Mouse (Mus musculus): ENCODE results near the gene Acer3. TPM values are rescaled to one million over a fixed set of nuclear protein-coding genes. Genes with fewer than 3 reads are reported as not detected.
"Not testable (repeated sequence)": the region's sequence is repeated elsewhere in the genome, so short reads cannot be mapped to it uniquely, and the experiment has no call there.

Acer3 gene
- polyA plus RNA-seq, 1 experiment: 4.2 TPM

DNA sequence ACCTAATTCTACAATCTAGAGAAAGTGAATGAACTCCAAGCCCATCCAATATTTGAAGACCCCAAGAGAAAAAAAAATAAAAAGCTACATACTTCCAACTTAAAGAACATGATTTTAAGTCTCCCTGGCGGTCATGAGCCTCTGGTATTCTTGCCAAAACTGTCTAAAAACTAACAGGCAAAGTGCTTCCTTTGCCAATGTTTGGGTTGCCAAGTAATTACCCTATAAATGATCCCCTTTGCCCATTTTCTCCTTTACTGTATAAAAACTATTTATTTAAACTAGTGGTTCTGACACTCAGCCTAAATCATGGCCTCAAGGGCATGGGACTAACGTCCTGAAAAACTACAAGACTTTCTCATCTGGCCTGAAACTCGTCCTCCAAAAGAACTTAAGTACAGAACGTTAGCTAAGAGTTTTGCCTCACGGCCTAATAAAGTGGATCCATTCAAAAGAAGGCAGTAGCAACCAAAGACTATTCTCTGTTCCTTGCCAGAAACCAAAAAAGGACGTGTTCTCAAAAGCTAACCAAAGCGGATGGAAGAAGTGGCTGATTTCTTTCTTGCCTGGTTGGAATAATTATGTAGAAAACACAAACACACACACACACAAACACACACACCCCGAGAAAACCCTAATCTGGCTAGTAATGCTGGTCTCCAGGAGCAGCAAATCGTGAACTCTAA is 12.9 kb downstream of the Acer3 start:
- TF ChIP-seq CTCF (IDR thresholded peaks at IDR 0.05; ENCODE audit: extremely low read depth, insufficient read length, insufficient replicate concordance, low read depth, low read length) (no peak), POLR2A (IDR thresholded peaks at IDR 0.05; ENCODE audit: low read depth, low read length) (no peak)
- Histone ChIP-seq H3K27ac (ENCODE audit: insufficient read depth, low read depth, low read length) (no peak overlapping the region), H3K4me1 (ENCODE audit: control insufficient read depth, insufficient read depth, insufficient read length, low read length) (no peaks in the 10 kb centered on the region), H3K36me3 (ENCODE audit: control insufficient read depth, insufficient read depth, low read length) (no peaks in the 10 kb centered on the region), H3K4me3 (ENCODE audit: low read depth, low read length) (no peak overlapping the region), H3K27me3 (ENCODE audit: control insufficient read depth, insufficient read depth, low read length) (no peaks in the 10 kb centered on the region)
- whole genome bisulfite sequencing: 54% methylated on average over 9 of the region's 9 CpGs

DNA sequence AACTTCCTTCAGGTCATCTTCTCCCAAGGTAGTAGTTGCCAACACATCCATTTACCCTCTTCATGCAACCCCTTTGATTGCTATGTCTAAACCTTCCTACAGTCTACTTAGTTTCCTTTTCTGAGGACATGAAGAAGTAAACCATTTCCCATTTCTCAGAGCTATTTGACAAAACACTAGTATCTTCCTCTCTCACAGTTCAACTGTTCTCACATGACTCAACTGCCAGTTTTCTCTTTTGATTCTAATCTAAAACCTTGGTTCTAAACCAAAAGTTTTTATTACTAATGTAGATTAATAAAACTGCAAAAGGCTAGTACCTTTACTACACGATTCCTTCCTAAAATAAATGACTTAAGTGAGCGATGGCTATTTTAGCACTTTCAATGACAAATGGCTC is 13.6 kb downstream of the Acer3 start:
- Histone ChIP-seq H3K36me3 (ENCODE audit: control insufficient read depth, insufficient read depth, low read length) (no peaks in the 10 kb centered on the region), H3K4me3 (ENCODE audit: low read depth, low read length) (no peak overlapping the region), H3K27me3 (ENCODE audit: control insufficient read depth, insufficient read depth, low read length) (no peaks in the 10 kb centered on the region), H3K27ac (ENCODE audit: insufficient read depth, low read depth, low read length) (no peak overlapping the region), H3K4me1 (ENCODE audit: control insufficient read depth, insufficient read depth, insufficient read length, low read length) (no peaks in the 10 kb centered on the region)
- TF ChIP-seq POLR2A (IDR thresholded peaks at IDR 0.05; ENCODE audit: low read depth, low read length) (no peak), CTCF (IDR thresholded peaks at IDR 0.05; ENCODE audit: extremely low read depth, insufficient read length, insufficient replicate concordance, low read depth, low read length) (no peak)
- 92% methylated on average over 2 of the region's 2 CpGs for WGBS

DNA sequence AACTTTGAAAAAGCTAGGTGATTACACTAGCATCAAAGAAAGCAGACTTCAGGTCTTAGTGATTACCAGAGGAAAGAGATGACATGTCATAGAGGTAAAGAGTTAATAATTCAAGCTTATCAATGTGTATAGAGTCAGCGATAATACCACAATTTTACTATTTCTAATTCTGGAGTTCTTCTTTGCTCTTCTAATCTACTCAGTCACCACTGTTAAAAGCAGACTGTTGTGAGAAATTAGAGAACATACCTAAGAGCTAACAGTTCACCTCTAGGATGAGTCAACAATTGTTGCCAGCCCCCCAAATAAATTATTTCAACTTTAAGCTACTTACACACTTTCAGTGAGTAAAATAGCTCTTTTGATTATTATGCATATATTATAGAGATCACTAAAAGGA is 28.1 kb downstream of the Acer3 start:
- no peaks in the 10 kb centered on the region for H3K4me1 ChIP-seq (ENCODE audit: control insufficient read depth, insufficient read depth, insufficient read length, low read length)

DNA sequence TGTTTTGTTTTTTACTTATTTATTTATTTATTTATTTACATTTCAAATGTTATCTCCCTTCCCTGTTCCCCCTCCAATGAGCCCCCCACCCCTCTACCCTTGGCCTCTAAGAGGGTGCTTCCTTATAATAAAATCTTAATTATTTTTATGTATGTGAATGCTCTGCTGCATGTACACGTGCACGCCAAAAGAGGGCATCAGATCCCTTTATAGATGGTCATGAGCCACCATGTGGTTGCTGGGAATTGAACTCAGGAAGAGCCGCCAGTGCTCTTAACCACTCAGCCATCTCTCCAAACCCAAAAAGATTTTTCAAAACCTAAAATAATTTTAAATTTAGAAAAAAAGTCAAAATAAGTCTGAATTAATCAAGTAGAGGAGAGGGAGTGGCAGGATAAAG is 31.4 kb downstream of the Acer3 start:
- H3K4me1 ChIP-seq (ENCODE audit: control insufficient read depth, insufficient read depth, insufficient read length, low read length): no peaks in the 10 kb centered on the region
- TF ChIP-seq POLR2A (IDR thresholded peaks at IDR 0.05; ENCODE audit: low read depth, low read length) (no peak), CTCF (IDR thresholded peaks at IDR 0.05; ENCODE audit: extremely low read depth, insufficient read length, insufficient replicate concordance, low read depth, low read length) (peak; percentile 52; the same call in 1 of the 2 replicates)

More for the DNA sequence above, 28.1 kb downstream of the Acer3 start:
- Histone ChIP-seq H3K27me3 (ENCODE audit: control insufficient read depth, insufficient read depth, low read length) (no peaks in the 10 kb centered on the region), H3K4me3 (ENCODE audit: low read depth, low read length) (no peak overlapping the region), H3K27ac (ENCODE audit: insufficient read depth, low read depth, low read length) (no peak overlapping the region), H3K36me3 (ENCODE audit: control insufficient read depth, insufficient read depth, low read length) (no peaks in the 10 kb centered on the region)
- 94% methylated on average over 1 of the region's 1 CpGs for WGBS
- no peak for TF ChIP-seq POLR2A (IDR thresholded peaks at IDR 0.05; ENCODE audit: low read depth, low read length)
- no peak for TF ChIP-seq CTCF (IDR thresholded peaks at IDR 0.05; ENCODE audit: extremely low read depth, insufficient read length, insufficient replicate concordance, low read depth, low read length)

DNA sequence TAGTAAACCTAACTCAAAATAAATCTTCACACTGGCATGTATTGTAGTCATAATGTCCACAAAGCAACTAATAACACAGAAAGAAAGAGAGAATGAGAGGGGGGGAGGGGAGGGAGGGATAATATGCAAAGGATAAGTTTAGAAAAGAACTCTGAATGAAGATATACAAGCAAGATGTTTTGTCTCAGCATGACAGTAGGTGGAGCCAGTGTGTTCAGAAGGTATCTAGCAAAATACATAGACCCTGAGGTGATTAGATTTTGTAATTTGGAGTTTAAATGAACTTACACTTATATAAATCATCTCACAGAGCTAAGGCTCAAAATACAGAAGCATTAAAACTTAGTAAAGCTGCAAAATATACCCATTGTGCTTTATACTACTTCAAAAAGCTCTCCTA is 44.7 kb downstream of the Acer3 start:
- no peak overlapping the region for H3K27ac ChIP-seq (ENCODE audit: insufficient read depth, low read depth, low read length)
- no peaks in the 10 kb centered on the region for H3K4me1 ChIP-seq (ENCODE audit: control insufficient read depth, insufficient read depth, insufficient read length, low read length)
- no peaks in the 10 kb centered on the region for H3K27me3 ChIP-seq (ENCODE audit: control insufficient read depth, insufficient read depth, low read length)
- TF ChIP-seq POLR2A (IDR thresholded peaks at IDR 0.05; ENCODE audit: low read depth, low read length): no peak
- no peak for TF ChIP-seq CTCF (IDR thresholded peaks at IDR 0.05; ENCODE audit: extremely low read depth, insufficient read length, insufficient replicate concordance, low read depth, low read length)
- H3K4me3 ChIP-seq (ENCODE audit: low read depth, low read length): no peak overlapping the region
- H3K36me3 ChIP-seq (ENCODE audit: control insufficient read depth, insufficient read depth, low read length): no peaks in the 10 kb centered on the region

More for the DNA sequence above, 31.4 kb downstream of the Acer3 start:
- WGBS: 33% methylated on average over 3 of the region's 3 CpGs
- H3K27ac ChIP-seq (ENCODE audit: insufficient read depth, low read depth, low read length): no peak overlapping the region
- no peak overlapping the region for H3K4me3 ChIP-seq (ENCODE audit: low read depth, low read length)
- no peaks in the 10 kb centered on the region for H3K27me3 ChIP-seq (ENCODE audit: control insufficient read depth, insufficient read depth, low read length)
- H3K36me3 ChIP-seq (ENCODE audit: control insufficient read depth, insufficient read depth, low read length): no peaks in the 10 kb centered on the region

DNA sequence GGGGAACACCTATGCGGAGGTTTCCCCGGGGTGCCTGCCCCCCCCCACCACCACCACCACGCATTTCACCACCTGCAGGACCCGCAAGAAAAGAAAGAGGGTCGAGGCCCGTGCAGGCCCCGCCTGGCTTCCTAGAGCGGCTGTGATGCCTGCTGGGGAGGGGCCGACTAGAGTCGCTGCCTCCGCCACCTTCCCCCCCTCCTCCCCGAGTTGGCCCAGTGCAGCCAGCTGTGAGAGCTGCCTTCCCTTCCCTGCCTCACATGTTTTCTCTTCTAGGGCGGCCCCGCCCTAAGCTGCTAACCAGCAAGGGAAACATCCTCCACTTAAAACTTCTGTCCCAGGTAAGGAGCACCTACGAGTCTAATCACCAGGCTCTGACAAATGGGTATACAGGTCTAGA is 52.8 kb downstream of the Acer3 start:
- H3K27ac ChIP-seq (ENCODE audit: insufficient read depth, low read depth, low read length); H3K36me3 ChIP-seq (ENCODE audit: control insufficient read depth, insufficient read depth, low read length); H3K4me1 ChIP-seq (ENCODE audit: control insufficient read depth, insufficient read depth, insufficient read length, low read length); H3K27me3 ChIP-seq (ENCODE audit: control insufficient read depth, insufficient read depth, low read length); H3K4me3 ChIP-seq (ENCODE audit: low read depth, low read length): not testable (repeated sequence)
- 69% methylated on average over 15 of the region's 15 CpGs for WGBS

DNA sequence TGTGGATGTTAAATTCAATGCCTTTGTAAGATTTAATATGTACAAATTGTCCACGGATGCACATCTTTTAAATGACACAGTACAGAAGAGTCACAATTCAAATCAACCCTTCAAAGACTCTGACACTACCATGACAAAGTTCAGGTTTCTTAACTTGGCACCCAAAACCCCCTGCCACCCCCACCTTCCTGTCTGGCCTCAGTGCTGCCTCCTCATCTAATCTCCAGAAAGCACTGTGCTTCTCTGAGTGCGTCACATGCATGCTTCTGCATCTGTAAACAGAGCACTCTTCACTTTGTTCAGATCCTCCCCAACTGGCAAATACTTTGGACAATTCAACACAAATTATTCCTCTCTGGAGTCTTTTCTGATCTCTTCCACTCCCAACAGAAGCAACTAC is 68.5 kb downstream of the Acer3 start:
- no peak overlapping the region for H3K4me3 ChIP-seq (ENCODE audit: low read depth, low read length)
- H3K27ac ChIP-seq (ENCODE audit: insufficient read depth, low read depth, low read length): no peak overlapping the region
- 91% methylated on average over 2 of the region's 2 CpGs for WGBS
- H3K36me3 ChIP-seq (ENCODE audit: control insufficient read depth, insufficient read depth, low read length): peaks cover 11% of the 10 kb centered on the region; the same call in 1 of the 2 replicates
- TF ChIP-seq CTCF (IDR thresholded peaks at IDR 0.05; ENCODE audit: extremely low read depth, insufficient read length, insufficient replicate concordance, low read depth, low read length) (no peak), POLR2A (IDR thresholded peaks at IDR 0.05; ENCODE audit: low read depth, low read length) (no peak)
- H3K27me3 ChIP-seq (ENCODE audit: control insufficient read depth, insufficient read depth, low read length): no peaks in the 10 kb centered on the region
- H3K4me1 ChIP-seq (ENCODE audit: control insufficient read depth, insufficient read depth, insufficient read length, low read length): no peaks in the 10 kb centered on the region

All from small intestine, adult 2 months (tissue).